Mouse (Mus musculus) lung, postnatal 0 days (tissue): ENCODE data around the gene Kynu.

Experiments used
- CTCF ChIP-seq: IDR thresholded peaks from 2 replicates; pipeline ENCODE4 v1.5.1; 2016; ENCODE audit warnings: antibody characterized with exemption, mild to moderate bottlenecking
- EP300 ChIP-seq: IDR thresholded peaks from 2 replicates; pipeline ENCODE4 v1.6.1; 2016; ENCODE audit warnings: antibody characterized with exemption, mild to moderate bottlenecking, control low read depth

GRCm38 (mm10) chr2:43568406-43568805 lies 13.3 kb downstream of the Kynu start:
- TF ChIP-seq EP300 (no peak), CTCF (no peak)
